Mouse (Mus musculus): ENCODE measurements around the gene Gramd1b.

DNA sequence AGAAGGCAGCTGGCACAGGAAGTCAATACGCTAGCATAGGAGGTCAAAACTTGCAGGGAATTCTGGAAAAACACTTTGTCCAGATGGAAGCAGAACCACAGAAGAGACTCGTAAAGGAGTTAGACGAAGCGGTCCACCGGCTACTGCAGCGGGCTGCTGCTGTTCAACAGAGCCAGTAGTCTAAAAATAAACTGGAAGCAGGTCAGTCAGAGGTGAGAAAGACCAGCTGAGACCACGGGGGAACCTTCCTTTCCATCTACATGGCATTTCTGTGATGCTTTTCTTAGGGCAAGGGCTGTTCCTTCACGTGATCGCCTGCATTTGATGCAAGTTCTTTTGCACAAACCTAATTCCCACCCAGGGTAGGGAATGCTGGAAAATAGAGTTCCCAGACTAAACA is 285.7 kb downstream of the Gramd1b start:
- no peak for TF ChIP-seq CTCF (IDR thresholded peaks at IDR 0.05; ENCODE audit: low read depth)
- TF ChIP-seq EP300 (IDR thresholded peaks at IDR 0.05; ENCODE audit: low read depth) = no peak
